Mouse (Mus musculus) CH12.LX (cell line): ENCODE measurements around the gene Gatad2a.

Experiments
- CTCF ChIP-seq, 2 experiments: IDR thresholded peaks in 1 of 2; conservative IDR thresholded peaks in 1 of 2; 2 replicates each; pipeline ENCODE4 v1.5.1; 2011 to 2012; ENCODE audit warnings: low read depth in 2 of 2, low read length in 2 of 2, improper control_type of control experiment in 1 of 2, inconsistent platforms in 1 of 2, mild to moderate bottlenecking in 1 of 2, moderate library complexity in 1 of 2
- GABPA ChIP-seq: IDR thresholded peaks from 2 replicates; pipeline ENCODE4 v1.6.1; 2012; ENCODE audit warnings: low read depth, low read length, improper control_type of control experiment, inconsistent platforms; ENCODE audit not compliant: insufficient replicate concordance
- KAT2A ChIP-seq: IDR thresholded peaks from 2 replicates; pipeline ENCODE4 v1.6.1; 2012; ENCODE audit warnings: low read length, improper control_type of control experiment, inconsistent platforms; ENCODE audit not compliant: insufficient replicate concordance
- MXI1 ChIP-seq: IDR thresholded peaks from 2 replicates; pipeline ENCODE4 v1.6.1; 2011; ENCODE audit warnings: mild to moderate bottlenecking, low read depth, low read length, improper control_type of control experiment
- POLR2A ChIP-seq: IDR thresholded peaks from 2 replicates; pipeline ENCODE4 v1.6.1; 2011; ENCODE audit warnings: low read depth, mild to moderate bottlenecking, improper control_type of control experiment, low read length
- RCOR1 ChIP-seq: conservative IDR thresholded peaks from 2 replicates; pipeline ENCODE4 v1.6.1; 2012; ENCODE audit warnings: low read depth, mild to moderate bottlenecking, inconsistent platforms, low read length, improper control_type of control experiment
- TCF12 ChIP-seq: IDR thresholded peaks from 2 replicates; pipeline ENCODE4 v1.6.1; 2014; ENCODE audit warnings: low read depth, mild to moderate bottlenecking, inconsistent platforms, low read length, improper control_type of control experiment
- ZC3H11A ChIP-seq: IDR thresholded peaks from 2 replicates; pipeline ENCODE4 v1.6.1; 2012; ENCODE audit warnings: low read depth, mild to moderate bottlenecking, inconsistent platforms, low read length, improper control_type of control experiment

DNA sequence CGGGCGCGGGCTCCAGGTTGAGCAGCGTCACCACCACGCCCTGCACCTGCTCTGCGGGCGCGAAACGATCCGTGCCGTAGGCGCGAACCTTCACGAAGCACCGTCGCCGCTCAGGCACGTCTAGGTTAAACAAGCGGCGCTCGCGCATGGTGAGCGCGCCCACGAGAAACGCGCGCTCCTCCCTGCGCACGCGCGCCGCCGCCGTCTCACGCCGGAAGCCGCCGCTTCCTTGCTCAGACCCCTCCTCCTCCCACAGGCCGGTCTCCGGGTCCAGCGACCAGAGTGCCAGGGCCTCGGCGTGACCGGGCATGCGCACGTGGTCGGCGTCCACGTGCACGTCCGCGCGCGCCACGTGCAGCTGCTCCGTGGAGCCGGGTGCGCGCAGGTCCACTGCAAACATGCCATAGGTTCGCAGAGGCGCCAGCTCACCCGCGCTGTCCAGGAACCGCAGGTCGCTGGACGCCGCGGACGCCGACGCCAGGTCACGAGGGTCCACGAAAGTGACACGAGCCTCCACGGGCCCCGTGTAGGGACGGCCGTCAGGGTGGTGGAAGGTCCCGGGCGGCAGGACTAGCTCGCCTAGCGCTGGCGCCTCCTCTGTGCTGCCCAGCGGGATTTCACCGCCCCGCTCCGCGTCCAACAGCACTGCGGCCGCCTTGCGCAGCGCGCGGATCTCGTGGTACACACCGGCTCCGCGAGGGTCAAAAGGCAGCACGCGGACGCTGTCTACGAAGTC, 114.0 kb downstream of the Gatad2a start:
- TF ChIP-seq CTCF (conservative IDR thresholded peaks at IDR 0.05 in 1 of 2, IDR thresholded peaks at IDR 0.05 in 1 of 2; ENCODE audit: low read depth in 2 of 2, low read length in 2 of 2) (no peak), KAT2A (no peak), ZC3H11A (no peak), TCF12 (no peak), POLR2A (no peak), GABPA (no peak), RCOR1 (no peak), MXI1 (no peak)
